Mouse (Mus musculus) liver, postnatal 0 days (tissue): ENCODE data around the gene Lmbrd2. TPM values are rescaled to one million over a fixed set of nuclear protein-coding genes. Genes with fewer than 3 reads are reported as not detected.

ENCODE experiments used
- ATAC-seq: fragments of 200-750 bp; cut with Nextera tagmentation; 2 replicates; pipeline ENCODE4 v1.8.0; 2017; ENCODE audit warnings: mild to moderate bottlenecking, moderate library complexity
- DNase-seq: peaks from one replicate; pipeline ENCODE4 v3.0.0-alpha.2; 2016
- H3K27ac ChIP-seq: fragments of 300-500 bp; sonication (generic); 2 replicates; pipeline ENCODE4 v1.5.1; 2014; ENCODE audit warnings: antibody characterized with exemption, moderate library complexity, mild to moderate bottlenecking, low read depth
- H3K27me3 ChIP-seq: fragments of 300-500 bp; sonication (generic); 2 replicates; pipeline ENCODE4 v1.6.1; 2014; ENCODE audit warnings: low read length, control low read depth, mixed read lengths; ENCODE audit not compliant: insufficient read depth
- H3K36me3 ChIP-seq: fragments of 300-500 bp; sonication (generic); replicated peaks from 2 replicates; pipeline ENCODE4 v1.6.1; 2014; ENCODE audit warnings: mild to moderate bottlenecking, control low read depth, low read length, moderate library complexity, mixed read lengths; ENCODE audit not compliant: insufficient read depth
- H3K4me1 ChIP-seq: fragments of 300-500 bp; sonication (generic); 2 replicates; pipeline ENCODE4 v1.6.1; 2014; ENCODE audit warnings: antibody characterized with exemption, mild to moderate bottlenecking, control low read depth; ENCODE audit not compliant: insufficient read depth
- H3K4me2 ChIP-seq: fragments of 300-500 bp; sonication (generic); 2 replicates; pipeline ENCODE4 v1.6.1; 2014; ENCODE audit warnings: low read depth, mild to moderate bottlenecking, low read length, moderate library complexity, mixed read lengths
- H3K4me3 ChIP-seq: fragments of 300-500 bp; sonication (generic); 2 replicates; pipeline ENCODE4 v1.5.1; 2014; ENCODE audit warnings: low read depth, low read length
- H3K9ac ChIP-seq: fragments of 300-500 bp; sonication (generic); replicated peaks from 2 replicates; pipeline ENCODE4 v1.6.1; 2014; ENCODE audit warnings: mild to moderate bottlenecking, moderate library complexity
- H3K9me3 ChIP-seq: fragments of 300-500 bp; sonication (generic); 2 replicates; pipeline ENCODE4 v1.6.1; 2016; ENCODE audit warnings: mild to moderate bottlenecking, control low read depth, low read length, mixed read lengths
- CTCF ChIP-seq: sonication (generic); IDR thresholded peaks from 2 replicates; pipeline ENCODE4 v1.5.1; 2016; ENCODE audit warnings: antibody characterized with exemption, low read depth
- EP300 ChIP-seq: IDR thresholded peaks from 2 replicates; pipeline ENCODE4 v1.6.1; 2016; ENCODE audit warnings: antibody characterized with exemption, low read depth, mild to moderate bottlenecking
- WGBS: fragments of 180-500 bp; shearing (Covaris S2); extraction: QIAGEN DNeasy Blood & Tissue Kit; methylation state at CpG from one replicate; pipeline ENCODE4 v1.1.7; 2014; ENCODE audit not compliant: insufficient replicate concordance; 5-methylcytosine and 5-hydroxymethylcytosine counted together
- polyA plus RNA-seq: library from polyadenylated mRNA; unstranded; fragments of >200 nt; fragmentation: Nextera tagmentation; extraction: Ambion mirVana; gene quantifications from 2 replicates; pipeline ENCODE4 v1.2.1, GENCODE M21; 2015

Lmbrd2 gene
- polyA plus RNA-seq, 1 experiment from 2014 or later, result 1.5 TPM

DNA sequence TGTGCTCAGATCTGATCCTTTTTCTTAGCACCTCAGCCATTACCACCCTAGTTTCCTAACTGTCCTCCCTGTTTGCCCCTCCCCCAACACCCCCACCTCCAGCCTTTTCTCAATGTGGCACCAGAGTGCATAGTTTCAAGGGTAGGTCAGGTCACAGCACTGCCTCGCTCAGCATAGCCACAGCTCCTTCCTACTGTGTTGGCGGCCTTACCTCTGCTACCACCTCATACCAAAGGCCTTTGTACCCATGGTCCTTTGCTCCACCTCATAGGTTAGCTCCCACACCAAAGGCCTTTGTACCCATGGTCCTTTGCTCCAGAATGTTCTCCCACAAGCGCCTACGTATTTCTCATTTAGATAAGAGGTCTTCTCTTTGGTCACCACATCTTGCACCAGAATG lies 21.5 kb upstream of the Lmbrd2 start:
- Histone ChIP-seq H3K9me3 (no peaks in the 10 kb centered on the region), H3K4me1 (peaks cover 4% of the 10 kb centered on the region), H3K36me3 (peaks cover 57% of the 10 kb centered on the region), H3K4me3 (no peak overlapping the region), H3K27me3 (no peaks in the 10 kb centered on the region), H3K4me2 (no peak overlapping the region), H3K9ac (no peak overlapping the region), H3K27ac (0 out of 2 replicates have a peak overlapping the region, but pooled peaks have one; percentile 30)
- DNase-seq (peak; percentile 44), ATAC-seq (peak; percentile 24)
- WGBS, result 72% methylated on average over 4 of the region's 4 CpGs
- TF ChIP-seq CTCF (no peak), EP300 (no peak)

DNA sequence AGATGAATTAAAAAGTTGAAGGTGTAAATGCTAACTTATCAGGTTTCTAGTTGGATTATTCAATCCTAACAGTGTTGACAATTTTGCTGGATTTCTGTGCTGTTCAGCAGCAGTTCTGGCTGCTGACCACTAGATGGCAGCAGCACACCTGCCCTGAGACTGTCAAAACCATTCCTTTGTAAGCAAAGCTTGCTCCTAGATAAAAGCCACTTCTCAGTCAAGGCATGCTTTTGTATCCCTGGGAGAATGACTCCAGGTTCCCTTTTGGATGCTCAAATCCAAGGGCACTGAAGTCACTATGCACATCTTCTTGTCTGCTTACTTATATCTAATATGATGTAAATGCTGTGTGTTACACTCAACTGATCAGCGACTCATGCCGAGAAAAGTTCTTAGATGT lies 20.3 kb upstream of the Lmbrd2 start:
- 95% methylated on average over 2 of the region's 2 CpGs for WGBS
- ATAC-seq, result peak; percentile 26; the same call in 1 of the 2 replicates
- Histone ChIP-seq H3K27me3 (no peaks in the 10 kb centered on the region), H3K9ac (no peak overlapping the region), H3K36me3 (peaks cover 56% of the 10 kb centered on the region), H3K27ac (no peak overlapping the region), H3K4me2 (no peak overlapping the region), H3K4me3 (no peak overlapping the region), H3K4me1 (peaks cover 3% of the 10 kb centered on the region), H3K9me3 (no peaks in the 10 kb centered on the region)
- DNase-seq, result peak; percentile 55
- no peak for TF ChIP-seq EP300
- peak; percentile 99 for TF ChIP-seq CTCF

DNA sequence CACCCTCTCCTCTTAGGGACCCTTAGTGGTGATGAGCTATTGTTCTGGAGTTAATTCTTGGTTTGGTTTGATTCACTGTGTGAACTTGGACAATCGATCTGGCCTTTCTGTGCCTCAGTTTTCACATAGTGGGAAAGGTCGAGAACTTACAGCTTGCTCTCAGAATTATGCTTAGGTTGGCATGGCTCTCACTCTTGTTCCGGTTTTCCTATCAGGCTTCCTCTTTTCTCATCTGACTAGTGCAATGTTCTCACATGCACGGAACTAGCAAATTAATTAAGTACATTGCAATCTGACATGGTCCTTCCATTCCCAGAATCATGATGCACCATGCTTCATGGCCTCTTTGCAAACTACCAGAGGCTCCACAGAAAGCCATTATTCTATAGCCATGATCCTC lies 17.4 kb upstream of the Lmbrd2 start:
- DNase-seq (no peak), ATAC-seq (no peak)
- Histone ChIP-seq H3K27ac (no peak overlapping the region), H3K4me2 (no peak overlapping the region), H3K4me1 (no peaks in the 10 kb centered on the region; the same call in 1 of the 2 replicates), H3K36me3 (peaks cover 52% of the 10 kb centered on the region), H3K9ac (no peak overlapping the region), H3K9me3 (no peaks in the 10 kb centered on the region), H3K4me3 (no peak overlapping the region), H3K27me3 (no peaks in the 10 kb centered on the region)
- WGBS, result 68% methylated on average over 4 of the region's 4 CpGs
- TF ChIP-seq CTCF, result no peak
- TF ChIP-seq EP300, result no peak

DNA sequence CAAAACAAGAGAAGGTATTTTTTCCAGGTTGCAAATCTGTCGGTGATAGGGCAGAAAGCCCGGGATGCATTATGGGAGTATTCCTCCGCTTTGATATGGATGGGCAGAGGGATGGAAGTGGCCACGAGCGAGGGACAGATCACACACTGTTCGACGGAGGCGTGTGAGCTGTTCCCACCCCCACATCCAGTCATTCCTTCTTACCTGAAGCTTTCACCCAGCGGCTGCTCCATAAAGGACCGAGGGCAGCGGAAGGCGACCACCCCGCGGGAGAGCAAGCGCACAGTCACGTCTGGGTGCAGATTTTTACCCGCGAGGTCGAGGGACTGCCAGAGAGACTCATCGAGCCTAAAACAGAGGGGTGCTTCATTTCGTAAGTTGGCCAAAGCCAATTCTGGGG lies 15.5 kb upstream of the Lmbrd2 start:
- H3K9ac ChIP-seq, result no peak overlapping the region
- no peaks in the 10 kb centered on the region for H3K4me1 ChIP-seq
- ATAC-seq (no peak), DNase-seq (no peak)
- H3K27me3 ChIP-seq, result no peaks in the 10 kb centered on the region
- H3K9me3 ChIP-seq, result no peaks in the 10 kb centered on the region
- H3K36me3 ChIP-seq, result peaks cover 41% of the 10 kb centered on the region
- H3K27ac ChIP-seq, result no peak overlapping the region
- WGBS, result 91% methylated on average over 21 of the region's 21 CpGs
- TF ChIP-seq EP300 (no peak), CTCF (no peak)
- no peak overlapping the region for H3K4me2 ChIP-seq
- no peak overlapping the region for H3K4me3 ChIP-seq

DNA sequence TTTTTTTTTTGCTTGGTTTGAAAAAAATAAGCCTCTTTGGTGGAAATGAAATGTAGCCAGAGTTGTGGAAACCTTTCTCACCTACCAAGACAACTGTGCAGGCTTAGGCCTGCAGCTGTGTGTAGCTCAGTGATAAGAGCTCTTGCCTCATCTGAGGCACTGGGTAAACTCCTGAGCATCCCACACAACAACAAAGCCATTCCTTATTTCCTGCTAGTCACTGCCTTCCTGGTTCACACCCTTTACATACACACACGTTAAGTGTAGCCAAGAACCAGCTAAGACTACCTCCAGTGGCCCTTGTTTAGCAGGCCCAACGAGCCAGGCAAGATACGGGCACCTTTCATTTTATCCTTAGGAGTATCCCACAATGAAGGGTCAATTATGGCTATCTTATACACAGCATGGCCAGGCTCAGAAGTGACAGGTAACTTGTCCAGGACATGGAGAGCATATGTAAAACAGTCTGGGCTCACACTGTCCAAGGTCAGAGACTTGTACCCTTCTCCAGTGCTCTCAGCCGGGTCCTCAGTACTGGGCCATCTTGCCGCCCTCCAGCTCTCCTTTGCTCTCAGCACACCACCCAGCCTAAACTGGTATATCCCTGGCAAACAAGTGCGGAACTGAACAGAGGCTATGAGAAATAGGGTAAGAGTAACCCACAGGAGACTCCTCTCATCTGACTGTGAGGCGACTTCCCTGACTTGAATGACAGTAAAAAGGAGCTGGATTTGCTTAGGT lies 13.1 kb upstream of the Lmbrd2 start:
- H3K36me3 ChIP-seq, result peaks cover 46% of the 10 kb centered on the region
- H3K27ac ChIP-seq, result no peak overlapping the region
- WGBS, result 85% methylated on average over 7 of the region's 7 CpGs
- DNase-seq (no peak), ATAC-seq (no peak)
- H3K4me3 ChIP-seq, result no peak overlapping the region
- H3K4me2 ChIP-seq, result no peak overlapping the region
- no peaks in the 10 kb centered on the region for H3K27me3 ChIP-seq
- H3K9me3 ChIP-seq, result no peaks in the 10 kb centered on the region
- H3K9ac ChIP-seq, result no peak overlapping the region
- TF ChIP-seq EP300 (no peak), CTCF (no peak)
- H3K4me1 ChIP-seq, result no peaks in the 10 kb centered on the region

DNA sequence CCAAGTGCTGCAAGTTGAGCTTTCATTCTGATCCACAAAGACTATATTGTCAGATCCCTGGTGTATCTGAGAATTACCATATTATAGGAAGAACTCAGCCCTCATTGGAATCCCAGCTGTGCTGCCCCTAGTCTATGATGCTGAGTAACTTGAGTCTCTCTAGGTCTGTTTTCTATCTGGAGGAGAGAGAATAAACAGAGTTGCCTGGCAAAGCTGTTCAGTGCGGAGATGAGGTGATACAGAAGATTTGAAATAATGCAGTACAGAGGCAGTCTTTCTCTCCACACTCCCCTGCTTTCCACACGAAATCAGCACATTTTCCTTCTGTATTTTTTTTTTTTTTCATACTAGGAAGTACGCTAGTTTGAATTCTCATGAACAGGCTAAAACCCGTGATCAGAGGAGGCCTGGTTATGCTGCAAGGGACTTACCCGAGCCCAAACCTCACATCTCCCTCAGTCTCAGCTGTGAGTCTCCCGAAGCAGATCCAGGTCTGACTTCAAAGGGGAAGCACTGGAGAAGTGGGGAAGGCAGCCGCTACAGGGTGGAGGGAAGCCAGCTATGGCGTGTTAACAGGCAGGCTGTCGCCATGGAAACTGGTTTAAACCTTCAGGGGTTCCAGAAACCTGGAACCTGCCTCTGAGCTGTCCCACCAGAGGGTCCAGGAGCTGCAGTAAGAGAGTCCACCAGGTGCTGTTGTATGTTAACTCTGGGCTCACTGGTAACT lies 9.4 kb upstream of the Lmbrd2 start:
- Histone ChIP-seq H3K9me3 (no peaks in the 10 kb centered on the region), H3K36me3 (peaks cover 37% of the 10 kb centered on the region), H3K4me3 (no peak overlapping the region), H3K4me2 (no peak overlapping the region), H3K9ac (no peak overlapping the region), H3K27ac (peak overlapping the region; percentile 29; the same call in 1 of the 2 replicates), H3K4me1 (peaks cover 4% of the 10 kb centered on the region), H3K27me3 (no peaks in the 10 kb centered on the region)
- 82% methylated on average over 9 of the region's 9 CpGs for WGBS
- DNase-seq (no peak), ATAC-seq (0 out of 2 replicates have a peak, but pooled peaks have one; percentile 25)
- TF ChIP-seq CTCF (no peak), EP300 (no peak)
